Mouse (Mus musculus): Measurements from ENCODE around the gene Krt34. TPM values are rescaled to one million over a fixed set of nuclear protein-coding genes. Genes with fewer than 3 reads are reported as not detected.

Krt34 gene
- polyA plus RNA-seq (2015; fragmentation: Nextera tagmentation; extraction: Ambion mirVana) = not detected in 2 replicates

- Histone ChIP-seq H3K36me3 (no peaks in the 10 kb centered on the region), H3K4me3 (replicated peaks) (no peak within 1 kb of the TSS), H3K9ac (replicated peaks) (no peak within 1 kb of the TSS), H3K27me3 (no peaks in the 10 kb centered on the region), H3K4me1 (replicated peaks) (no peaks in the 10 kb centered on the region), H3K27ac (no peak within 1 kb of the TSS), H3K4me2 (replicated peaks) (no peak within 1 kb of the TSS), H3K9me3 (no peaks in the 10 kb centered on the region)
- 90% methylated on average over 6 of the region's 6 CpGs for WGBS
- no peak for ATAC-seq
Observed at GRCm38 (mm10) chr11:100041454-100041853, at the start of gene Krt34. TSS of gene Krt34 (minus strand) at chr11:100041554.

- Histone ChIP-seq H3K36me3 (no peaks in the 10 kb centered on the region), H3K4me2 (replicated peaks) (no peak overlapping the region), H3K9ac (replicated peaks) (no peak overlapping the region), H3K9me3 (no peaks in the 10 kb centered on the region), H3K4me3 (replicated peaks) (no peak overlapping the region), H3K4me1 (replicated peaks) (no peaks in the 10 kb centered on the region), H3K27ac (no peak overlapping the region), H3K27me3 (no peaks in the 10 kb centered on the region)
- WGBS = 70% methylated on average over 7 of the region's 7 CpGs
- ATAC-seq = no peak
Observed at GRCm38 (mm10) chr11:100088378-100089025, 47.1 kb upstream of the Krt34 start.

DNA sequence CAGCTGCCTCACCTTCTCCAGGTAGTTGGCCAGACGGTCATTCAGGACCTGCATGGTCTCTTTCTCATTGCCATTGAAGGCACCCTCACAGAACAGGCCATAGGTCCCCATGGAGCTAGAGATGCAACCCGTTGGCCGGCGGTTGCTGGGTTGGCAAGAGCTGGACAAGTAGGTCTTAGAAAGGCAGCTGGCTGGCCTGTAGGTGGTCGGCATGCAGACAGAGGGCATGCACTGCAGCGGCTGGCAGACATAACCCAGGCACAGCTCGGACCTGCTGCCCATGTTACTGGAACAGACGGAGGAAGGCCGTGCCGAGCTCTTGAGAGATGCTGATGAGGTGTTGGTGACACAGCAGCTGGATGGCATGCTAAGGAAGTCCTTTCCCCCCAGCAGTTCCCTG lies 46.5 kb upstream of the Krt34 start, which contains the start of gene Krt32:
Krt32 (minus strand) TSS at position 366 of the 400 bp plus-strand sequence.
- Histone ChIP-seq H3K4me3 (replicated peaks) (no peak within 1 kb of the TSS), H3K4me1 (replicated peaks) (no peaks in the 10 kb centered on the region), H3K36me3 (no peaks in the 10 kb centered on the region), H3K9ac (replicated peaks) (no peak within 1 kb of the TSS), H3K4me2 (replicated peaks) (no peak within 1 kb of the TSS), H3K9me3 (no peaks in the 10 kb centered on the region), H3K27me3 (no peaks in the 10 kb centered on the region), H3K27ac (no peak within 1 kb of the TSS)
- 89% methylated on average over 10 of the region's 10 CpGs for WGBS
- ATAC-seq = no peak

DNA sequence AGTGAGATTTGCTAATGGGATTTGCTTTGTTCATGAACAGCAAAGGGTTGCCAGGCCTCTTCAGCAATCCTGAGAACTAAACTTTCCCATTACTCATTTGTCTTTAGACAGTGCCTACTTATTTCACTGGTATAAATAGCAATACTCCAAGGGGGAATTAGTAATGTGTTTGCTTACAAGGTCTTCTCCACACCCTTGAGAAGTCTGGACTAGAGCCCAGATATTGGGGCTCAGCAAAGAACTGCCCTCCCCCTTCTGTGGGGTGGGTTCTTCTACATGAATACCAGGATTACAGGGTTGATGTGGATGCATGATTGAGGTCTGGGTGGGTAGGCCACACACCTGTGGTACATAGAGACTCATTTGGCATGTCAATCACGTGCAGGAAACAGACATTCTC lies 32.5 kb upstream of the Krt34 start:
- Histone ChIP-seq H3K27ac (no peak overlapping the region), H3K4me2 (replicated peaks) (no peak overlapping the region), H3K4me1 (replicated peaks) (no peaks in the 10 kb centered on the region), H3K36me3 (no peaks in the 10 kb centered on the region), H3K9ac (replicated peaks) (no peak overlapping the region), H3K4me3 (replicated peaks) (no peak overlapping the region), H3K9me3 (no peaks in the 10 kb centered on the region), H3K27me3 (no peaks in the 10 kb centered on the region)
- WGBS = 63% methylated on average over 1 of the region's 1 CpGs
- ATAC-seq = no peak

GRCm38 (mm10) chr11:100067293-100068036 lies 26.1 kb upstream of the Krt34 start:
- Histone ChIP-seq H3K36me3 (no peaks in the 10 kb centered on the region), H3K9me3 (no peaks in the 10 kb centered on the region), H3K9ac (replicated peaks) (no peak overlapping the region), H3K4me3 (replicated peaks) (no peak overlapping the region), H3K4me2 (replicated peaks) (no peak overlapping the region), H3K27ac (no peak overlapping the region), H3K27me3 (no peaks in the 10 kb centered on the region), H3K4me1 (replicated peaks) (peaks cover 4% of the 10 kb centered on the region; the same call in 1 of the 2 replicates)
- WGBS = 90% methylated on average over 17 of the region's 17 CpGs
- no peak for ATAC-seq

- no peak for ATAC-seq
- no peaks in the 10 kb centered on the region for H3K36me3 ChIP-seq
- H3K9me3 ChIP-seq = no peaks in the 10 kb centered on the region
- H3K4me2 ChIP-seq (replicated peaks) = no peak overlapping the region
- H3K27me3 ChIP-seq = no peaks in the 10 kb centered on the region
- H3K27ac ChIP-seq = no peak overlapping the region
- H3K9ac ChIP-seq (replicated peaks) = no peak overlapping the region
- H3K4me3 ChIP-seq (replicated peaks) = no peak overlapping the region
- H3K4me1 ChIP-seq (replicated peaks) = peaks cover 4% of the 10 kb centered on the region; the same call in 1 of the 2 replicates
- 60% methylated on average over 12 of the region's 12 CpGs for WGBS
Observed at GRCm38 (mm10) chr11:100066236-100067010, 25.1 kb upstream of the Krt34 start.

- Histone ChIP-seq H3K36me3 (no peaks in the 10 kb centered on the region), H3K27me3 (no peaks in the 10 kb centered on the region), H3K9ac (replicated peaks) (no peak overlapping the region), H3K4me2 (replicated peaks) (no peak overlapping the region), H3K9me3 (no peaks in the 10 kb centered on the region), H3K27ac (no peak overlapping the region), H3K4me3 (replicated peaks) (no peak overlapping the region), H3K4me1 (replicated peaks) (no peaks in the 10 kb centered on the region)
- no peak for ATAC-seq
- WGBS = 72% methylated on average over 8 of the region's 8 CpGs
Observed at GRCm38 (mm10) chr11:100058875-100059274, 17.5 kb upstream of the Krt34 start.

- Histone ChIP-seq H3K27me3 (no peaks in the 10 kb centered on the region), H3K4me2 (replicated peaks) (no peak overlapping the region), H3K9ac (replicated peaks) (no peak overlapping the region), H3K36me3 (no peaks in the 10 kb centered on the region), H3K4me1 (replicated peaks) (no peaks in the 10 kb centered on the region), H3K27ac (no peak overlapping the region), H3K9me3 (no peaks in the 10 kb centered on the region), H3K4me3 (replicated peaks) (no peak overlapping the region)
- ATAC-seq = no peak
- 82% methylated on average over 9 of the region's 9 CpGs for WGBS
Observed at GRCm38 (mm10) chr11:100055686-100056655, 14.6 kb upstream of the Krt34 start.

DNA sequence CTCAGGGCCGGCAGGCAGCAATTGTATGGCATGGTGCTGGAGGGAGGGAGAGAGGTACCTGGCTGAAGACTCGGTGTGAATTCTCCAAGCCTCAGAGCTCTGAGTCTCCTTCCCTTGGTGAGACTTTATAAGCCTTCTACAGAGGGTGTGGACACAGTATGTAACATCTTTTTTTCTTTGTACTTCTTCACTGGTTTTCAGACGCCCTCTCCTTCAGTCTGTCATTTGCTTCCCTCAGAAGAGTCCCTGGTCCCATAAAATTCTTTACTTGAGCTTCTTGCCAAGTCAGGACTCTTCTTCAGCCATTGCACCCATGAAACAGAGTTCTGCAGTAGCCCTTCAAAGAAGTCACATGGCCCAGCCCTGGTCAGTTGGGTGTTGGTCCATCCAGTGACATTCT lies 9.1 kb upstream of the Krt34 start, which contains the start of gene Krt31:
Krt31 (minus strand) TSS at position 101 of the 400 bp plus-strand sequence.
- H3K27me3 ChIP-seq = no peaks in the 10 kb centered on the region

GRCm38 (mm10) chr11:100047193-100047592 lies 5.8 kb upstream of the Krt34 start:
- Histone ChIP-seq H3K27me3 (no peaks in the 10 kb centered on the region), H3K36me3 (no peaks in the 10 kb centered on the region), H3K9ac (replicated peaks) (no peak overlapping the region), H3K4me3 (replicated peaks) (no peak overlapping the region), H3K4me2 (replicated peaks) (no peak overlapping the region), H3K9me3 (no peaks in the 10 kb centered on the region), H3K4me1 (replicated peaks) (no peaks in the 10 kb centered on the region), H3K27ac (no peak overlapping the region)
- no peak for ATAC-seq
- 90% methylated on average over 2 of the region's 2 CpGs for WGBS

More for the DNA sequence above, 9.1 kb upstream of the Krt34 start, which contains the start of gene Krt31:
- no peak within 1 kb of the TSS for H3K4me3 ChIP-seq (replicated peaks)
- no peaks in the 10 kb centered on the region for H3K9me3 ChIP-seq
- no peak within 1 kb of the TSS for H3K4me2 ChIP-seq (replicated peaks)
- no peak within 1 kb of the TSS for H3K27ac ChIP-seq
- no peaks in the 10 kb centered on the region for H3K4me1 ChIP-seq (replicated peaks)
- no peaks in the 10 kb centered on the region for H3K36me3 ChIP-seq
- WGBS = 85% methylated on average over 3 of the region's 3 CpGs
- no peak for ATAC-seq
- no peak within 1 kb of the TSS for H3K9ac ChIP-seq (replicated peaks)

DNA sequence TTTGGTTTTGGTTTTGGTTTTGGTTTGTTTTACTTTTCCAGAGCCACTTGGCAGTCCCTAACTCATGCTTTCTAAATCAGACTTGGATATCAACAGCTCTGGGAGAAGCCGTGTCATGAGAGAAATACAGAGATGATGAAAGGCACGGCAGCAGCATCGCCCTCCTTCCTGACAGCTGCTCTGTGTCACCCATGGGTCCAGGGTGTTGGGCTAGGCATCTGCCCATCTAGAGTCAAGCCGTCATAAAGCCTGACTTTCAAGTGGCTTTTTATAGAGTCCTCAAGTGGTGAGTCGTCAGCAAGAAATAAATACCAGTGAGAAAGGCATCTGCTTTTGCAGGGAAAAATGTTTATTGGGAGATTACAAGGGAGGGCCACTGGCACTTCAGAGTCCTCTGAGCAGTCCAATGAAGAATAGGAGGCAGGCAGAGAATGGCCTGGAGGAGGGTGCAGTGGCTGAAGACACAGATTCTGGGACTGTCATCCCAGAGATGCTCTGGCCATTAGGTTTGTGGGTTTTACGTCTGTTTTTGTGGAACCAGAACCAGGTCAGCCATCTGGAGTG lies 5.0 kb upstream of the Krt34 start:
- WGBS = 90% methylated on average over 6 of the region's 6 CpGs

More for the DNA sequence above, 5.0 kb upstream of the Krt34 start:
- H3K4me2 ChIP-seq (replicated peaks) = no peak overlapping the region
- H3K9me3 ChIP-seq = no peaks in the 10 kb centered on the region
- ATAC-seq = no peak
- no peaks in the 10 kb centered on the region for H3K36me3 ChIP-seq
- no peaks in the 10 kb centered on the region for H3K4me1 ChIP-seq (replicated peaks)
- no peak overlapping the region for H3K4me3 ChIP-seq (replicated peaks)
- H3K27ac ChIP-seq = no peak overlapping the region
- no peak overlapping the region for H3K9ac ChIP-seq (replicated peaks)
- H3K27me3 ChIP-seq = no peaks in the 10 kb centered on the region
